Mouse (Mus musculus) embryonic facial prominence, embryonic 13.5 days (tissue): ENCODE measurements around the gene Bcam. TPM values are rescaled to one million over a fixed set of nuclear protein-coding genes. Genes with fewer than 3 reads are reported as not detected.
A peak's percentile ranks its signal among the peaks of the same experiment; 100 is the strongest.

Experiments used
- ATAC-seq: fragments of 200-750 bp; cut with Nextera tagmentation; 2 replicates; pipeline ENCODE4 v1.8.0; 2017; ENCODE audit warnings: low read depth; ENCODE audit not compliant: insufficient number of reproducible peaks, insufficient read depth, low FRiP score, low TSS enrichment
- H3K27ac ChIP-seq: fragments of 300-500 bp; sonication (generic); 2 replicates; pipeline ENCODE4 v1.5.1; 2015; ENCODE audit warnings: moderate library complexity, mild to moderate bottlenecking, inconsistent platforms
- H3K27me3 ChIP-seq: fragments of 300-500 bp; sonication (generic); 2 replicates; pipeline ENCODE4 v1.6.1; 2015; ENCODE audit warnings: mild to moderate bottlenecking, inconsistent platforms
- H3K36me3 ChIP-seq: fragments of 300-500 bp; sonication (generic); 2 replicates; pipeline ENCODE4 v1.6.1; 2015; ENCODE audit warnings: mild to moderate bottlenecking, inconsistent platforms
- H3K4me1 ChIP-seq: fragments of 300-500 bp; sonication (generic); 2 replicates; pipeline ENCODE4 v1.6.1; 2015; ENCODE audit warnings: inconsistent platforms
- H3K4me2 ChIP-seq: fragments of 300-500 bp; sonication (generic); 2 replicates; pipeline ENCODE4 v1.6.1; 2015; ENCODE audit warnings: moderate library complexity, mild to moderate bottlenecking, inconsistent platforms
- H3K4me3 ChIP-seq: fragments of 300-500 bp; sonication (generic); 2 replicates; pipeline ENCODE4 v1.5.1; 2015; ENCODE audit warnings: mild to moderate bottlenecking, inconsistent platforms
- H3K9ac ChIP-seq: fragments of 300-500 bp; sonication (generic); 2 replicates; pipeline ENCODE4 v1.6.1; 2015; ENCODE audit warnings: mild to moderate bottlenecking, inconsistent platforms
- H3K9me3 ChIP-seq: fragments of 300-500 bp; sonication (generic); 2 replicates; pipeline ENCODE4 v1.6.1; 2016; ENCODE audit warnings: inconsistent platforms
- WGBS: fragments of 180-500 bp; shearing (Covaris S2); methylation state at CpG from one replicate; pipeline ENCODE4 v1.1.7; 2015; ENCODE audit warnings: mixed read lengths; 5-methylcytosine and 5-hydroxymethylcytosine counted together
- polyA plus RNA-seq: library from polyadenylated mRNA; unstranded; fragments of >200 nt; fragmentation: Nextera tagmentation; extraction: Ambion mirVana; gene quantifications from 2 replicates; pipeline ENCODE4 v1.2.1, GENCODE M21; 2015

Gene Bcam
- polyA plus RNA-seq, 1 experiment from 2014 or later = 116 TPM

DNA sequence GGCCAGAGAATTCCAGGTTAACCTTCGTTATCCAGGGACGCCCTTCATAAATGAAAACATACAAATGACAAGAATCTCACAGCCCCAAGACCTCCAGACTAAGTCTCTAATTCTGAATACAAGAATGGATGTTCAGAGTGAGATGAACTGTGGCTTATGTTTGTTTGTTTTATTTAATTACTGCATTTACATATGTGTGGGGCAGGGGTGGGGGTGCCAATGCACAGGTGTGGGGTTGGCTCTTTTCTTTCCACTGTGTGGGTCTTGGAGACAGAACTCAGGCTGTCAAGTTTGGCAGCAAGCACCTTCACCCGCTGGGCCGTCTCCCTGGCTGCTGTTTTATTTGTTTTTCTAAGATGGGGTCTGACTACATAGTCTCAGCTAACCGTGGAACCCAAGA, 28.3 kb downstream of the Bcam start:
- no peak overlapping the region for H3K4me2 ChIP-seq
- peaks cover 35% of the 10 kb centered on the region for H3K4me1 ChIP-seq
- no peak overlapping the region for H3K4me3 ChIP-seq
- WGBS = 50% methylated on average over 5 of the region's 5 CpGs
- H3K9ac ChIP-seq = no peak overlapping the region
- no peaks in the 10 kb centered on the region for H3K9me3 ChIP-seq
- ATAC-seq = no peak
- H3K27me3 ChIP-seq = no peaks in the 10 kb centered on the region
- no peak overlapping the region for H3K27ac ChIP-seq
- peaks cover 64% of the 10 kb centered on the region for H3K36me3 ChIP-seq

DNA sequence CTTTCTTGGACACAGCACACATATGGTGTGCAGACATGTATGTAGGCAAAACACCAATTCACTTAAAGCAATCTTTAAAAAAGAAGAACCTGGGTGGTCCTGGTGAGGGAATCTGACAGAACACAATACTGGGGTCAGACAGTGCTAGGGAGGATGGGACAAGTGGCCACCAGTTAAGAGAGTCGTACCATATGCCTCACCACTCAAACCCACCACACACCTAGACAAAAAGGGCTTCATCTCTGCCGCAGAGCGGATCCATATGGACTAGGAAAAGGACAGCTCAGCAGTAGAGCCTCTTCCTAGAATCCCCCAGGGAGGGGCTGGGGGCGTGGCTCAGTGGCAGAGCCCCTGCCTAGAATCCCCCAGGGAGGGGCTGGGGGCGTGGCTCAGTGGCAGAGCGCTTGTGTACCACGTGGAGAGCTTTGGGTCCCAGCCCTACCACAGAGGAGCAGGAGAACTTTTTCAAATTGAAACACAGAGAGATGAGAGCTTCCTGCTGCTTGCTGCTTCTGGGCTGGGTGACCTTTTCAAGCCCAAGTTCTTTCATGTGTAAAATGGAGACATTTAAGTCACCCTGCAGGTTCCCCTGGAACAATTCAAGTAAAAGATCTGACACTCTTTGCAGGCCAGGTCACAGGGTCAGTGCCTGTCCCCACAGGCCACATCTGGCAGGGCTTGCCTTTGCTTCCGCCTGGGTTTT, 29.3 kb downstream of the Bcam start:
- Histone ChIP-seq H3K4me3 (no peak overlapping the region), H3K27me3 (no peaks in the 10 kb centered on the region), H3K36me3 (peaks cover 74% of the 10 kb centered on the region), H3K9ac (no peak overlapping the region), H3K4me1 (peaks cover 26% of the 10 kb centered on the region), H3K4me2 (peak overlapping the region; percentile 16; the same call in 1 of the 2 replicates), H3K9me3 (no peaks in the 10 kb centered on the region), H3K27ac (peak overlapping the region; percentile 65)
- 10% methylated on average over 8 of the region's 8 CpGs for WGBS
- no peak for ATAC-seq

DNA sequence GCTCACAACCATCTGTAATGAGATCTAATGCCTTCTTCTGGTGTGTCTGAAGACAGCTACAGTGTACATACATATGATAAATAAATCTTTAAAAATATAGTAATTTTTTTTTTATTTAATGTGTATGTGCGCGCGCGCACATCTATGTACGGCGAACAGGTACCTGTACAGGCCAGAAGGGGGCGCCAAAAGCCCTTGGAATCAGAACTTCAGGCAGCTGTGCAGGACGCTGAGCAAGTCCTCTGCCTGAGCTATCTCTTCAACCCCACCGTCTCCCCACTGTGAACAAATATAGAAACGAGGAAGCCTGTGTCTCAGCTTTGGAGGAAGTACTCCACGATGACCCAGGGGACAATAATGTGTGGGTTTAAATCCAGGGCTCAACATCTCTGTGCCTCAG, 30.5 kb downstream of the Bcam start:
- Histone ChIP-seq H3K36me3 (peaks cover 83% of the 10 kb centered on the region), H3K4me3 (no peak overlapping the region), H3K4me2 (no peak overlapping the region), H3K9me3 (no peaks in the 10 kb centered on the region), H3K27ac (no peak overlapping the region), H3K9ac (no peak overlapping the region), H3K27me3 (no peaks in the 10 kb centered on the region), H3K4me1 (peaks cover 22% of the 10 kb centered on the region)
- WGBS = 91% methylated on average over 11 of the region's 11 CpGs
- no peak for ATAC-seq

DNA sequence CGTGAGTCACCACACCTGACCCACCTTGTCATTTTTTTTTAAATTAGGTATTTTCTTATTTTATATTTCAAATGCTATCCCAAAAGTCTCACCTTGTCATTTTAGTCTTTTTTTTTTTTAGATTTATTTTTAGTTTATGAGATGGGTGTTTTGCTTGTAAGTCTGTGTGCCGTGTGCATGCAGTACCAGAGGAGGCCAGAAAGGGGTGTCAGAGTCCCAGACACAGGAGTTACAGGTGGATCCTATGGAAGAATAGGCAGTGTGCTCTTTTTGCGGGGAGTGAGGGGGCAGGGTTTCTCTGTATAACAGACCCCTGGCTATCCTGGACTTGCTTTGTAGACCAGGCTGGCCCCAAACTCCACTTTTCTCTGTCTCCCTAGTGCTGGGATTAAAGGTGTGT, 32.0 kb downstream of the Bcam start:
- H3K27ac ChIP-seq = no peak overlapping the region
- H3K9ac ChIP-seq = no peak overlapping the region
- H3K27me3 ChIP-seq = no peaks in the 10 kb centered on the region
- WGBS = 90% methylated on average over 3 of the region's 3 CpGs
- H3K36me3 ChIP-seq = peaks cover 85% of the 10 kb centered on the region
- H3K4me1 ChIP-seq = peaks cover 13% of the 10 kb centered on the region
- H3K4me3 ChIP-seq = no peak overlapping the region
- H3K4me2 ChIP-seq = no peak overlapping the region
- no peaks in the 10 kb centered on the region for H3K9me3 ChIP-seq
- ATAC-seq = no peak

DNA sequence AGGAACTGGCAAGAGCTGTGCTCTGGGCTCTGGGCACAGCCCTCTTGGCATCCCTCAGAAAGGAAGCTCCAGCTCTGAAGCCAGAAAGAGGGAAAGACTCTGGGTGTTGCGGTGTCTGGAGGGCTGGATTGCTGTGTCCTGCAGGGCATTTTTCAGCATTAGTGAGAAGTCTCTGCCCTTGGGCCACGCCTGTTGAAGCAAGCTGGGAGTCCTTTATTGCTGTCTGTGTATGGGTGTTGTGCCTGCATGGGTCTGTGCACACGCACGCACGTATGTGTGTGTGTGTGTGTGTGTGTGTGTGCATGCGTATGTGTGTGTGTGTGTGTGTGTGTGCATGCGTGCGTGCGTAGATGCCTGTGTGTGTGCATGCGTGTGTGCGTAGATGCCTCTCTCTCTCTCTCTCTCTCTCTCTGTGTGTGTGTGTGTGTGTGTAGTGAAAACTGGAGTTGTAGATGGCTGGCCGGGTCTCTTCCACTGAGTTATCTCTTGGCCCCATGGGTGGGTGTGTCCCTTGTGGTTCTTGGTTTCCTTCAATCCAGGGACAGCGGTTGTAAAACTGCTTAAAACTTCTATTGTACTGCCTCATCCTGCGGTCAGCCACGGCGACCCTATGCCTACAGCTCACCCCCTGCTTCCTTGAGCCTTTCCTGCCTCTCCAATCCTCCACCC, 34.3 kb downstream of the Bcam start:
- no peak for ATAC-seq
- Histone ChIP-seq H3K27ac (no peak overlapping the region), H3K4me1 (peaks cover 6% of the 10 kb centered on the region), H3K27me3 (no peaks in the 10 kb centered on the region), H3K4me3 (no peak overlapping the region), H3K4me2 (no peak overlapping the region), H3K9ac (no peak overlapping the region), H3K9me3 (no peaks in the 10 kb centered on the region), H3K36me3 (peaks cover 89% of the 10 kb centered on the region)
- WGBS = 89% methylated on average over 16 of the region's 16 CpGs

DNA sequence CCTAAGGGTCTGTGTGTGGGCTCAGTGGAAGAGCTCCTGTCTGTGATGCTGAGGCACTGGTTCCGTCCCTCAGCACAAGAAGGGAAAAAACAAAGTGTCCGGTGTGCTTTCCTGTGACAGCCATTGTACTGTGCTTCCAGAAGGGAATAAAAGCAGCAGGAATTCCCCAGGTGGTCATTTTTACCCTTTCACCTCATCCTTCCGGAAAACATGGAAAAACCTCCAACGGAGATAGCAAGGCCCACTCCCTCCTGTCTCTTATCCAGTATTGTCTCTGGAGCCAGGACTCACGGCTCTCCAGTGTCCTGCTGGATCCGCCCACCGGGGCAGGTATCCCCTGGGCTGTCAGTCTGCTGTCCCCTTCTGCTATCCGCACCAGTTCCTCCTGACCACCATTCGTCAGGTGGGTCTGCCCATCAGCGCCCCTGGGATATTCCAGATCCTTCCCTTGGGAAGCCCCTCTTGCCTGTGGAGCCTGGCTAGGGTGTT, 36.6 kb downstream of the Bcam start:
- 87% methylated on average over 10 of the region's 10 CpGs for WGBS
- no peaks in the 10 kb centered on the region for H3K27me3 ChIP-seq
- no peak overlapping the region for H3K27ac ChIP-seq
- no peak for ATAC-seq
- H3K36me3 ChIP-seq = peaks cover 92% of the 10 kb centered on the region
- no peaks in the 10 kb centered on the region for H3K4me1 ChIP-seq
- no peak overlapping the region for H3K9ac ChIP-seq
- H3K4me2 ChIP-seq = no peak overlapping the region
- H3K4me3 ChIP-seq = no peak overlapping the region
- H3K9me3 ChIP-seq = no peaks in the 10 kb centered on the region

DNA sequence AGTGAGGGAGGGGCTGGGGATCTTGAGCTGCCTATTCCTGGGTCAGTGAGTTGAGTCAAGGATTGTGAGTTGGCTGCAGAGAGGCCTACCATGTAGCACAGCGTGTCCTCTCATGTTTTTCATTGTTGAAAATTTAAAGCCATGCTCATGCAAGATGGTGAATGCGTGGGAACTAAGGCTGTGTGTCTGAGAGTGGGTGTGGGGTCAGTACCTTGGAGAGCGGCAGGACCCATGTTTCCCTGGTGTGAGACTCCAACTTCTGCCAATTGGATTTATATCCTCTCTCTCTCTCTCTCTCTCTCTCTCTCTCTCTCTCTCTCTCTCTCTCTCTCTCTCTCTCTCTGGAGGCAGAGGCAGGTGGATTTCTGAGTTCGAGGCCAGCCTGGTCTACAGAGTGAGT, 44.3 kb downstream of the Bcam start:
- no peak for ATAC-seq
- Histone ChIP-seq H3K27me3 (no peaks in the 10 kb centered on the region), H3K27ac (no peak overlapping the region), H3K4me2 (no peak overlapping the region), H3K4me1 (no peaks in the 10 kb centered on the region), H3K36me3 (peaks cover 98% of the 10 kb centered on the region), H3K9me3 (peaks cover 3% of the 10 kb centered on the region; the same call in 1 of the 2 replicates), H3K9ac (no peak overlapping the region), H3K4me3 (no peak overlapping the region)
- WGBS = 94% methylated on average over 4 of the region's 4 CpGs

DNA sequence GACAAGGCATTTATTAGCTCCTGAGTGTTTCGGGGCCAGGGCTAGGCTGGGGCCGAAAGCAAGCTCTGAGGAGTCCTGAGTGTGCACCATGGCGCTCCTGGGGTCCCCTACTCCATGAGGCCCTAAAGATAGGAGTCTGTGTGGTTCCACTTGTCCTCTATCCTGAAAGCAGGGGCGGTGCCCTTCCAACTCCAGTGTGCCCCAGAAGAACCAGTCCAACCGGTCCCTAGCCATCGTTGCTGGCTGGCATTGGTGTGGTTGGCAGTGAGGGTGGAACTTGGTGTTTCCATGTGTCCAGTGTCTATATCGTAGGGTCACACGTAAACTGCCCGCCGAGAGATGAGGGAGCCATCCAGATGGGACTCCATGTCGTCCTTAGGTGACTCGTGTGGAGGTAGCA, 46.6 kb downstream of the Bcam start:
- no peaks in the 10 kb centered on the region for H3K27me3 ChIP-seq
- no peak for ATAC-seq
- H3K4me3 ChIP-seq = no peak overlapping the region
- WGBS = 92% methylated on average over 12 of the region's 12 CpGs
- no peak overlapping the region for H3K9ac ChIP-seq
- peaks cover 15% of the 10 kb centered on the region for H3K9me3 ChIP-seq
- H3K4me1 ChIP-seq = no peaks in the 10 kb centered on the region
- no peak overlapping the region for H3K4me2 ChIP-seq
- peaks cover 97% of the 10 kb centered on the region for H3K36me3 ChIP-seq
- no peak overlapping the region for H3K27ac ChIP-seq

DNA sequence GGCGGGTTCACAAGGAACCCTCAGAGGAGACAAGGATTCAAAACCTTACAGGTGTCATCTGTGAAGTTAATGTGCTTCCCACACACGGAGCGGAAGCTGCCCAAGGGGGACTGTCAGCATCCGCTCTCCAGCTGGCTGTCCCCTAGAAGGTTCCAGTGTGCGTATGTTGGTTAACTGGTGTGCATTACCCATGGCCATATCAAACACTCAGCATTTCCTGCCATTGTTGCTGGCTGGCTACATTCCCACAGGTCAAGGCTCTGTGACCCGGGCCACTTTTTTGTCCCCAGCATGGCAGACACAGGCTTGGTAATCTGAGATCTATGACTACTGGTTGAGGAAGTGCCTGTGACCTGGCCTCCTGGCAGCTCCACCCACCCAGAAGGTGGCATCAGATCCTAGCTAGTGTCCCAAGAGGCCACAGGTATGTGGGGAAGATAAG, 48.0 kb downstream of the Bcam start:
- Histone ChIP-seq H3K36me3 (peaks cover 90% of the 10 kb centered on the region), H3K4me3 (no peak overlapping the region), H3K9me3 (peaks cover 15% of the 10 kb centered on the region), H3K9ac (no peak overlapping the region), H3K4me1 (no peaks in the 10 kb centered on the region), H3K27ac (no peak overlapping the region), H3K27me3 (no peaks in the 10 kb centered on the region), H3K4me2 (no peak overlapping the region)
- 89% methylated on average over 6 of the region's 6 CpGs for WGBS
- no peak for ATAC-seq

DNA sequence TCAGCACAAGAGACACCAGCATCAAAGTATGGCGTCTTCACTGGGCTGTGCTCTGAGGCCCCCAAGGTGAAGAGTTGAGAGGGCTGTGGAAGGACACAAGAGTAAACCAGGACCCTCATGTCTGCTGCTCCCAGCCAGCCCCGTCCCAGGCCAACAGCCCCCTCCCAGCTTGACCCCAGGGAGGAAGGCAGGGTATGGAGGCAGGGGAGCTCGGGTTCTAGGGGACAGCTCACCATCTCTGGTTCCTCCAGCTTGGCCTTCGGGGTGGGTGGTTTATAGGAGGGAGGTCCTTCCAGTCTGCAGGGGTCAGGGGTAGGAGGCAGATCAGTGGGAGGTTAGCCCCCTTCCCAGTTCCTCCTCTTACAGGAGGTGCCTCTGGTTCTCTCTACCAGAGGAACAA, 51.6 kb downstream of the Bcam start:
- Histone ChIP-seq H3K9me3 (peaks cover 15% of the 10 kb centered on the region), H3K4me2 (no peak overlapping the region), H3K27me3 (no peaks in the 10 kb centered on the region), H3K9ac (no peak overlapping the region), H3K4me1 (peaks cover 11% of the 10 kb centered on the region), H3K27ac (no peak overlapping the region), H3K36me3 (peaks cover 61% of the 10 kb centered on the region), H3K4me3 (no peak overlapping the region)
- no peak for ATAC-seq
- 90% methylated on average over 4 of the region's 4 CpGs for WGBS

DNA sequence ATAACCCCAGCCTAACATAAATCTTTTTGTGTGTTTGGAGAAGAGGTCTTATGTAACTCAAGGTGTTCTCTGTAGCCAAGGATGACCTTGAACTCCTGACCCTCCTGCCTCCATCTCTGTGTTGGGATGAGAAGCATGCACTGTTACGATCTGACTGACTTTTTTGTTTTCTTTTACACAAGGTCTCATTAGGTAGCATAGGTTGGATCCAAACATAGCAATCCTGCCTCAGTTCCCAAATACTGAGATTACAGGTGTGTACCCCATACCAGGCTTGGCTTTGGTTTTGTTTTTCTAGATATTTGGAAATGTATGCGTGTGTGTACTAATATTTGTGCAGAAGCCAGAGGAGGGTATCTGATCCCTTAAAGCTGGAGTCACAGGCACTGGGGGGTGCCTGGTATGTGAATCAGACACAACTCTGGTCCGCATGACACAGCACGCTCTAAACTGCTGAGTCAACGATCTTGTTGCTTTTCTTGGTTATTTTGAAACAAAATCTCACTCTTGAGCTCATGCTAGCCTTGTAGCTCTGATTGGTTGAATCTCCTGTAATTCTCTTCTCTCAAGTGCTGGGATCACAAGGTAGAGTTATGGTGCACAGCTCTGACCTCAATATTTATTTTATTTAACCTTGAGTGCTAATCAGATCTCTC, 52.4 kb downstream of the Bcam start:
- H3K4me1 ChIP-seq = peaks cover 19% of the 10 kb centered on the region
- 89% methylated on average over 5 of the region's 5 CpGs for WGBS
- H3K4me3 ChIP-seq = no peak overlapping the region
- H3K27me3 ChIP-seq = no peaks in the 10 kb centered on the region
- H3K9ac ChIP-seq = no peak overlapping the region
- H3K36me3 ChIP-seq = peaks cover 61% of the 10 kb centered on the region
- H3K4me2 ChIP-seq = no peak overlapping the region
- no peak for ATAC-seq
- H3K27ac ChIP-seq = no peak overlapping the region
- H3K9me3 ChIP-seq = peaks cover 15% of the 10 kb centered on the region

DNA sequence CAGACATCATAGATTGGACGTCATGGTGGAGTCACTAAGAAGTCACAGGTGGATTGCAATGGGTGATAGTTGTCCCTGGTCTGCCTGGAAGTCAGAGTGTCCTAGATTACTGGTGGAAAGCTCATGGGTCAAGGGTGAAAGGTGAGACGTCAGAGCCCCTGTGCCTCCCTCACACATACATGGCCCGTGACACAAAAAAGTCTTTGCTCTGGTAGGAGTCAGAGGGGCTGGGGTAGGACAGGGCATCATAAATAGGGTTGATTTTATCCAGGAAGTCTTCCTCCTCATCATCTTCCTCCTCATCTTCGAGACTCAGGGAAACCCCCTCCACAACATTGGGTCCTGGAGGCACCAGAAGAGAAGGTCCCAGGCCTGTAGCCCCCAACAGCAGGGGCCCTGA, 53.5 kb downstream of the Bcam start:
- peaks cover 61% of the 10 kb centered on the region for H3K36me3 ChIP-seq
- H3K4me1 ChIP-seq = peaks cover 19% of the 10 kb centered on the region
- WGBS = 89% methylated on average over 4 of the region's 4 CpGs
- no peak for ATAC-seq
- H3K27ac ChIP-seq = no peak overlapping the region
- H3K9ac ChIP-seq = no peak overlapping the region
- no peak overlapping the region for H3K4me2 ChIP-seq
- H3K9me3 ChIP-seq = peaks cover 15% of the 10 kb centered on the region
- H3K27me3 ChIP-seq = no peaks in the 10 kb centered on the region
- no peak overlapping the region for H3K4me3 ChIP-seq
